Mouse (Mus musculus) inflammation-experienced regulatory T-cells, adult 6 months (primary cell): ENCODE results near the gene Taar7b. TPM values are rescaled to one million over a fixed set of nuclear protein-coding genes. Genes with fewer than 3 reads are reported as not detected.

Source experiments
- polyA plus RNA-seq, 3 experiments: library from polyadenylated mRNA; unstranded; fragments of 100-300 nt; shearing (Covaris generic); gene quantifications; one replicate each; pipeline ENCODE4 v1.2.1; 2017

Taar7b gene
- polyA plus RNA-seq, 3 experiments from 2014 or later, result not detected

Other genes starting within 250 kb of the Taar7b start
- 100 to 1,000 TPM in 2 of 3 experiments, 10 to 100 TPM in 1; 92.3 to 940 (median 123) TPM for gene Rps12, start 212.7 kb upstream of the Taar7b start, polyA plus RNA-seq
- not detected for gene Slc18b1, start 203.0 kb upstream of the Taar7b start, polyA plus RNA-seq
- gene Vnn3, start 148.5 kb upstream of the Taar7b start, polyA plus RNA-seq, result not detected
- gene Vnn1, start 105.3 kb upstream of the Taar7b start, polyA plus RNA-seq, result not detected
- gene Taar1, start 79.6 kb upstream of the Taar7b start, polyA plus RNA-seq, result not detected
- gene Taar2, start 61.4 kb upstream of the Taar7b start, polyA plus RNA-seq, result not detected
- gene Taar3, start 50.4 kb upstream of the Taar7b start, polyA plus RNA-seq, result not detected
- not detected for gene Taar4, start 39.4 kb upstream of the Taar7b start, polyA plus RNA-seq
- not detected for gene Taar5, start 29.2 kb upstream of the Taar7b start, polyA plus RNA-seq
- gene Taar6, start 14.3 kb upstream of the Taar7b start, polyA plus RNA-seq, result not detected
- not detected for gene Taar7a, start 6.5 kb upstream of the Taar7b start, polyA plus RNA-seq
- gene Taar7d, start 27.3 kb downstream of the Taar7b start, polyA plus RNA-seq, result not detected
- gene Taar7e, start 37.7 kb downstream of the Taar7b start, polyA plus RNA-seq, result not detected
- not detected for gene Taar7f, start 49.6 kb downstream of the Taar7b start, polyA plus RNA-seq
- gene Taar8a, start 76.6 kb downstream of the Taar7b start, polyA plus RNA-seq, result not detected
- gene Taar8b, start 92.4 kb downstream of the Taar7b start, polyA plus RNA-seq, result not detected
- gene Taar8c, start 102.0 kb downstream of the Taar7b start, polyA plus RNA-seq, result not detected
- gene Taar9, start 109.6 kb downstream of the Taar7b start, polyA plus RNA-seq, result not detected
- 10 to 100 TPM; 21.5 to 33.8 (median 23.1) TPM for gene Stx7, start 149.4 kb downstream of the Taar7b start, polyA plus RNA-seq
- gene Moxd1, start 223.6 kb downstream of the Taar7b start, polyA plus RNA-seq, result not detected